Mouse (Mus musculus) mature B cell (primary cell): ENCODE results near the gene Mylpf.
"Not testable (repeated sequence)": the region's sequence is repeated elsewhere in the genome, so short reads cannot be mapped to it uniquely, and the experiment has no call there.

Experiments
- in situ Hi-C: fragments of 300-500 bp; cut with MboI; formaldehyde crosslinking; loops from 2 replicates; pipeline ENCODE4 v1.14.3; 2019

Mylpf gene

DNA sequence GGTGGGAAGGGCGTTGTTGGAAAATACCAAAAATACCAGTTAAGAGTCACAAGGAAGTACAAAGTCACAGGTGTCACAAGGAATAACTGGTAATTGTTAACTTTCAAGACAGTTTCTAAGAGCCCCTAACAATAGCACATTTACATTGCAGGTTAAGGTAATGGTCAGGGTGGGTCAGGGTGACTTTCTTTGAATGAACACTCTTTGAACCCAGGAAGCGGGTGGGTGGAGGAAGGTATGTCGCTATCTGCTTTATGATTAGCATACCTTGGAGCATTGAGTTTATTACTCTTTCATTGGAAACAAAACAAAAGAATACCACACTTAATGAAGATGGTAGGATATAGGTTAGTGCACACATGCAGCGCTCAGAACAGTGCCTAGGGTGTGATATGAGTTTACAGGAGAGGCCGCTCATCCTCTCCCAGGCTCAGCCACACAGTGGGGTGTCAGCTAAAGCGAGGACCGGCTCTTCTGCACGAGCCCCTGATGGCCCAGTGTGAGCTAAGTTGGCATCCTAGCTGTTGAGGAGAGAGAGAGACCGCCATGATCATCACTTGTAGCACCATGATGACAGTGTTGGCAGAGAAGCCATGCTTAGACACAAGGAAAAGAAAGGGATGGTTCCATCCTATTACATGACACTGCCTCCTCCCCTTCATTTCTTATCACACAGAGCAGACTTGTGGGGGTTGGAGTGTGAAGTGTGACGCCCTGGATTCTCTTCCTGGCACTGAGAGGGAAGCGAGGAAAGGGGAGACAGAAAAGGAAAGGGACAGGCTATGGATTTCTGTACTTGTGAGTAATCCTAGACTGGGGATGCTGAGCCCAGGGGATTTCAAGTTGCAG lies 16.7 kb downstream of the Mylpf start:
- in situ Hi-C loops = no loop called here

DNA sequence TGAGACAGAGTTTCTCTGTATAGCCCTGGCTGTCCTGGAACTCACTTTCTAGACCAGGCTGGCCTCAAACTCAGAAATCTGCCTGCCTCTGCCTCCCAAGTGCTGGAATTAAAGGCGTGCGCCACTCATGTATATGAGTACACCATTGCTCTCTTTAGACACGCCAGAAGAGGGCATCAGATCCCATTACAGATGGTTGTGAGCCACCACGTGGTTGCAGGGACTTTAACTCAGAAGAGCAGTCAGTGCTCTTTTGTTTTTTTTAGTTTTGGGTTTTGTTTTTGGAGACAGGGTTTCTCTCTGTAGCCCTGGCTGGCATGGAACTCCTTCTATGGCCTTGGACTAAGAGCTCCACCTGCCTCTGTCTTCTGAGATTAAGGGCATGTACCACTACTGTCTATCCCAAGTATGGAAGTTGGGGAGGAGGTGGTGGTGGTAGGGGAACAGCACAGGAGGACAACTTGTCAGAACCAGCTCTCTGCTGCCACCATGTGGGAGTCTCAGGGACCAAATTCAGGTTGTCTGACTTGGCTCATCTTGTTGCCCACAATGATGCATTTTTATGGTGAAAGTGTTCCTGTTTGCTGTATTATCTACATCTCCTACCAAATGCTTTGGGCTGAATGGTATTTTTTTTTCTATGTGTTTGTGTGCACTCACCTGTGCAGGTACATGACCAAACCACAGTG lies 20.1 kb downstream of the Mylpf start:
- in situ Hi-C loops = no loop called here

DNA sequence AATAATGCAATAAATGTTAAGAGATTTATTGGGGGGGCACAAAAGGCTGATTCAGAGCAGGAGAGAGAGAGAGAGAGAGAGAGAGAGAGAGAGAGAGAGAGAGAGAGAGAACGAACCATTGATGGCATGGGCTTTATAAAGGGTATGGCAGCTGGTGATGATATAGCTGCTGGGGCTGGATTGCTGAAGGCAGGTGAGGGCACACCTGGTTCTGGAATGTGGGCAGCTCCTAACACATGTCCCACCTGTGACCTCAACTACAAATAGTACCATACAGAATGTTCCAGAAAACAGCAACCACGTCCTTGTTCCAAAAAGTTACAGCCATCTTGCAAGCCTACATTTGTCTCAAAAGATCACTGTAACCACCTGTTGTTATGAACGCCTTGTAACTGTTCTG lies 22.7 kb downstream of the Mylpf start:
- in situ Hi-C loops = no loop called here

DNA sequence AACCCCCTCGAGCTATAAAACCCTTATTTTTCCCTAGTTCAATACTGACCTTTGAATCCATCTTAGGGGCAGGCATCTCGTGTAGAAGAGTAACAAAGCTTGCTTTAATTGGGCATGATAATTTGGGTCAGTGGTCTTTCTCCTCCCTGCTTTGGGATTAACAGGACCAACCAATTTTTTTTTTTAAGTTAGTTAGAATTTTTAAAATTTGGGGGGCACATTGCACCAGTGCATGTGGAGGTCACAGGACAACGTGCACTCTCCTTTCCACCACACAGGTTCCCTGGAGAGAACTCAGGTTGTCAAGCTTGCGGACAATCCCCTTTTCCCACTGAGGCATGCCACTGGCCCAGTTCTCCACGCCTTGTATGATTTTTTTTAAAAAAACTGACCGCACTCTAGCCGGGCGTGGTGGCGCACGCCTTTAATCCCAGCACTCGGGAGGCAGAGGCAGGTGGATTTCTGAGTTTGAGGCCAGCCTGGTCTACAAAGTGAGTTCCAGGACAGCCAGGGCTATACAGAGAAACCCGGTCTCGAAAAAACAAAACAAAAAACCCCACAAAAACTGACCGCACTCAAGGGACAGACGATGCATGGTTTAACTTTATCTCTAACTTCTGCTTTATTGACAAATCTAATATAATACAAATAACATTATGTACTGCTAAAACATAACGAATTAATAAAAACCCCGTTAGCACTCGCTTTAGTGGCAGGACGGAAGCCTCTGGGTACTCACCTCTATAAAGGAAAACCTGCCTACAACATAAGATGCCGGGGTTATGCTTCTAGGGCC lies 23.3 kb downstream of the Mylpf start:
- in situ Hi-C loops = no loop called here

DNA sequence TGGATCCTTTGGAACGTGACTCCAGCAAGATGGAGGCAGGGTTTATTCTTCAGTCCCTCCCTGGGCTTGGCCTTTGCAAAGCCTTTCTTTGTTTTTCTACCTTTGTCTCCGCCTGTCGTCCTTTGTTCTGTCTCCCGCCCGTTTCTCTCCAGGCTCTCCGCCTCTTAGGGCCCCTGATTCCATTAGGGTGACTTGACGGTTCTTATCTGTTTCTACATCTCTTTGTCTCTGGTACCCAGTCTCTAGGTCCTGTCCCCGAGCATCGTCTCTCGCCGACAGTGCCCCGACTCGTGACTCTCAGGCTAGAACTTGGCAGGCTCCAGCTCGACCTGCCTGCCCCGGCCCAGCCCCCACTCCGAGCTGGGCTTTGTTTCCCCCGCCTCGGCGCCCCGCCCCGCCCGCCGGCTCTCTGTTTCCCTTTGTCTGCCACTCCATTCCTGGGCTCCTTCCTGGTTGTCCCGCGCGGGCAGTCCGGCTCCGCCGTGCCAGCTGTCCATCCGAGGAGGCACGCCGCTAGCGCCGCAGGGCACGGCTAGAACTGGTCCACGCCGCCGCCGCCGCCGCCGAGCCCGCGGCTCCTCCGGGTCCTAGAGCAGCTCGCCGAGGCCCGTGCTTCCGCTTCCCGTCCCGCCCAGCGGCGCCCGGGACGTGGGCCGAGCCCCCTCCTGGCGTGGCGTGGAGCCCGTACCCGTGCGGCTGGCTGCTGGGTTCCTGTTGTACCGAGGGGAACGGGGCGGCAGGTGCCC lies 24.1 kb downstream of the Mylpf start, which contains the start of the genes Zfp553 and Sept1:
Gene Zfp553, plus strand, starts transcription at position 440 of the 746 bp plus-strand sequence.
Gene Sept1, minus strand, starts transcription at position 509 of the 746 bp plus-strand sequence.
- in situ Hi-C loops = no loop called here

DNA sequence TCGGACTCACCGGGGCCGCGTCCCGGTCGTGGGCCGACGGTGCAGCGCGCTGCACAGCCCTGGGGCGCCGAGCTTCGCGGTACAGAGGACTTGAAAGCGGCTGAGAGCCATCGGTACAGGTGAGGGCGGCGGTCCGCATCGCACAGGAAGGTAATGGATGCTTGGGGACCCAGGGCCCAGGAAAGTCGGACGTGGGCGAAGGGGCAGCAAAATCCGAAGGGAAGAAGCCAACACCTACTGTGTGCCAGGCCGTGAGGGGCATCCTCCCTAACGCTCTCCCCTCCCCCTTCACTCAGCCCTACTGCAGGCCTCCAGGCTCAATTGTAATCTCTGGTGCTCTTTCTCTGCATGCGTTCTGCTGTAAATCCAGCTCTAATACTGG lies 24.7 kb downstream of the Mylpf start:
- in situ Hi-C loops = no loop called here

DNA sequence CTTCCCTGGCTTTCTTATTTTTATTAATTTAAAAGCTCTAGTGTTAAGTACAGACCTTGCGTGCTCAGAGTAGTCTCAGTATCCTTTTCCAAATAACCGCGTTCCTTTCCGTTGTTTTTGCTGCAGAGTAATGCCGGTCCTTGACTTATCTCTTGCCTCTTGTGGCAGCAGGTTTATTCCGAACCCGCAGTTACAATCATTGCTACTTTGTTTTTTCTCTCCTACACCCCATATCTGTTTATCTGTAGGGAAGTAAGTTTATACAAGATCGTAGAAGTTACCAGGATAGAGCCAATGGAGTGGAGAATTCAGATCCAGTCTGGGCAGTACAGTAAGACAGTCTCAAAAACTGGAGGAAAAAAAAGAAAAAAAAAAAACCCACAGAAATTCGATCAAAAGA lies 25.1 kb downstream of the Mylpf start:
- in situ Hi-C loops = no loop called here

DNA sequence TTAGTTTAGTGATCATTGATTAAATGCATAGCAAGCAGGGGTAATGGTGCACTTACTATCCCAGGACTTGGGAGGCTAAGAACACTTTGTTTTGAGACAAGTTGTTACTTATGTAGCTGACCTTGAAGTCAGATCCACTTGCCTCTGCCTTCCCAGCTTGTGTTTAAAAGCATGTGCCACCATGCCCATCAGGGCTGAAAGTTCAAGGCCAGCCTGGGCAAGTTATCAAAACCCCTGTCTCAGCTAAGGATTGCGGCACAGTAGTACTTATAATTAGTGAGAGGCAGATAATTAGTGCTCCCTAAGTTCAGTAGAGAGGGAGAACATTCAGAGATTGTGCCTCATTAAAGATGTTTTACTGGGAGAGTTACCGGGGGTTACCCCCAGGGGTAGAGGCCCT lies 26.1 kb downstream of the Mylpf start:
- in situ Hi-C loops = no loop called here

DNA sequence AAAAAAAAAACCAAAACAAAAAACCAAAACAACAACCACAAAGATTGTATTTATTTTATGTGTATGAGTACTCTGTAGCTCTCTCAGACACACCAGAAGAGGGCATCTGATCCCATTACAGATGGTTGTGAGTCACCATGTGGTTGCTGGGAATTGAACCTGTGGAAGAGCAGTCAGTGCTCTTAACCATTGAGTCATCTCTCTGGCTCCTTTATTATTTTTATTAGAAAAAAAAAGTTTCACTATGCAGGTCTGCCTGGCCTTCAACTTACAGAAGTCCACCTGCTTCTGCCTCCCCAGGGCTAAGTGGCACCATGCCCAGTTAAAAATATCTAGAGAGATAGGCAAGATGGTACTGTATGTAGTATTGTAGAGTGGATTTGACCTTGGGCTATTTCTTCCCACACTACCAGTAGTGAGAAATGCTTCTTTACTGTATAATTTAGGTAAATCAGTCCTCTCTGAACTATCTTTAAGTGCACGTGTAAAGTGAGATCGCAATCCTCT lies 34.7 kb downstream of the Mylpf start:
- in situ Hi-C loops = no loop called here

DNA sequence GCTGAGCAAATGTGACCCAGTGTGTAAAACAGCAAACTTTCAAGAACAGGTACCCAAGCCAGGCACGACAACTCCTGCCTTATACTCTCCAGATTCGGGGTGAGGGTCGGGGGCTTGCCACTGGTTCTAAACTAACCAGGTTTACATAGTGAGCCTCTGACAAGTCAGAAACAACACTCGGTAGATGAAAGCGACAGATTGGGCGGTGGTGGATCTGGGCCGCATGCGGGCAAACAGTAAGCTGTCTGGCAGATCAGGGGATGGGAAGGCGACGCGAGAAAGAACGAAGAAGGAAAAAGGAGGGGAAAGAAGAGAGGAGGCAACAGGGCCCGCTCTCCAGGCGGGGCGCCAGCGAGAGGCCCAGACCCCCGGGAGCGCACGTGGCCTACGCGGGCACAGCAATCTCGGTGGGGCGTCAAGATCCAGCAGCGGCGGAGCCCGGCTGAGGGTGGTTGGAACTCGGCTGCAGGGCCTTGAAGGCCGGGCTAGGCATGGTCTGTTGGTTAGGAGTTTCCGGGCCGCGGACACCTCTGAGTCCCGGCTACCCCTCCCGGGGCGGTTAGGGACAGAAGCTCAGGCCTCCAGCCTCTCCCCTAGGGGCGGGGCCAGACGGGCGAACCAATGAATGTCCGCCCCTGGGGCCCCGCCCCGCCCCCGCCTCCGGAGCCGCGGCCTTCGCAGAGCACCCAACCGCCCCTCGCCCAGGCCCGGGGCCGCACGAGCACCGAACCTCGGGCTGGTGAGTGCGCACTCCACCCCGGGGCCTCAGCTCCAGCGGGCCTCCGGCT lies 35.4 kb downstream of the Mylpf start, which contains the start of gene Zfp771:
Gene Zfp771, plus strand, starts transcription at position 405 of the 788 bp plus-strand sequence.
- in situ Hi-C loops = no loop called here

DNA sequence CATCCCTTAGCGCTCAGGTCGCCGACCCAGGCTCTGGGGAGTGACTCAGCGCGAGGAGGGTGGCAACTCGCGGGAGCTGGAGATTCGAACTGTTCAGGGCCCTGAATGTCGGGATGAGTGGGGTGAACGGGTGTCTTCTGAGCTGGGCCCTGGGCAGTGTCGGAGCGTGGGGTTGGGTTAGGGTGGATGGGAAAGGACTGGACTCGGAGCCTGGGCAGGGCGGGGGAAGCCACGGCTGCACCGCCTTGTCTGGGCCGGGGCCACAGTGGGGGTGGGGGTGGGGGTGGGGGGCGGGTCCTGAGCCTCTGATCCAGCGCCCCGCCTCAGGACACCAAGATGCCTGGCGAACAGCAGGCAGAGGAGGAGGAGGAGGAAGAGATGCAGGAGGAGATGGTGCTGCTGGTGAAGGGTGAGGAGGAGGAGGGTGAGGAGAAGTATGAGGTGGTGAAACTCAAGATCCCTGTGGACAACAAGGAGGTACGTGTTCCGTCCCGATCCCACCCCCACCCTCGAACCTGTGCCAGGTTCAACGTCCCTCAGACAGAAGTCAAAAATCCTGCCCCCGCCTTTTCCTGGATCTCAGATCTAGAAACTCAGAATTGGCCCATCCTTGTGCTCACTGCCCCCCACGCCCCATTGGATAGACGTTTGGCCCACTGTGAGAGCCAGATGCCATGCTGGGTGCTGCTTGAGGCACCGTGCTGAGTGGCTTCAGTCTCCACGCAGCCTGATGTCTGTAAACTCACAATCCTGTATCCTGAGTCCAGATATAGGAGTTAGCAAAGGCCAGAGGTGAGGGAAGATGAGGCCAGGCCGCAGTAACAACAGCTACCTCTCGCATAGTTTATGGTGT lies 36.2 kb downstream of the Mylpf start:
- in situ Hi-C loops = no loop called here

DNA sequence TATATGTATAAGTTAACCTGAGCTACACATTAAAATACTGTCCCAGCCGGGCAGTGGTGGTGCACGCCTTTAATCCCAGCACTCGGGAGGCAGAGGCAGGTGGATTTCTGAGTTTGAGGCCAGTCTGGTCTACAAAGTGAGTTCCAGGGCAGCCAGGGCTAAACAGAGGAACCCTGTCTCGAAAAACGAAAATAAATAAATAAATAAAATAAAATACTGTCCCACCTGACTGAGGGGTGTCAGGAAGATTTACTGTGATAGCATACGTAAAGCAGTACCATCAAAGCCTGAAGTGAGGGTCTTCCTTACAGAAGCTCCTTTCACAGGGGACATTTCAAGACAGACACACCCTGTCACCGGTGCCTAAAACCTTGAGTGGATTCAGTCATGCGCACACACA lies 41.8 kb downstream of the Mylpf start:
- in situ Hi-C loops = not testable (repeated sequence)

DNA sequence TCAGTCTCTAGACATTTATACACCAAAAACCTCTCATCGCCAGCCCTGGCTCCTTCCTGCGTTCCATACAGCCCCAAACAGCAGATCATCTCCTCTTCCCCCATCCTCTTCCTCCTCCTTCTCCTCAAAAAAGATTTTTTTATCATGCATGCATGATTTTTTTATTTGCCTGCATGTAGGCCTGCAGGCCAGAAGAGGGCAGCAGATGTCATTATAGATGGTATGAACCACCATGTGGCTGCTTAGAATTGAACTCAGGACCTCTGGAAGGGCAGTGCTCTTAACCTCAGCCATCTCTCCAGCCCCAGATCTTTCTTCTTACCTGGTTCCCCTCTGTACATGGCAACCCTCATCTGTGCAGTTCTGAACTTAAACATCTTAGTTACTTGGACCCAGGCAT lies 43.7 kb downstream of the Mylpf start:
- in situ Hi-C loops = no loop called here

DNA sequence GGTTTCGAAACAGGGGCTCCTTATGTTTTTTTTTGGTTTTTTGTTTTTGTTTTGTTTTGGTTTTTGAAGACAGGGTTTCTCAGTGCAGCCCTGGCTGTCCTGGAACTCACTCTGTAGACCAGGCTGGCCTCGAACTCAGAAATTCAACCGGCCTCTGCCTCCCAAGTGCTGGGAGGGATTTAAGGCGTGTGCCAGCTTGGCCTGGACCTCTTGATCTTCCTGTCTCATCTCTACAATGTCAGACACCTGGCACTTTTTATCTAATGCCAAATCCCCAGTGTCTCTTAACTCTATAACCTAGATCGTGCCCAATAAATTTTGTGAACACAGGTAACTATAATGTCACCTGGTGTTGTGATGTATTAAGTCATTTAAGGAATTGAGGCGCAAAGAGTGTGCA lies 44.7 kb downstream of the Mylpf start:
- in situ Hi-C loops = no loop called here

DNA sequence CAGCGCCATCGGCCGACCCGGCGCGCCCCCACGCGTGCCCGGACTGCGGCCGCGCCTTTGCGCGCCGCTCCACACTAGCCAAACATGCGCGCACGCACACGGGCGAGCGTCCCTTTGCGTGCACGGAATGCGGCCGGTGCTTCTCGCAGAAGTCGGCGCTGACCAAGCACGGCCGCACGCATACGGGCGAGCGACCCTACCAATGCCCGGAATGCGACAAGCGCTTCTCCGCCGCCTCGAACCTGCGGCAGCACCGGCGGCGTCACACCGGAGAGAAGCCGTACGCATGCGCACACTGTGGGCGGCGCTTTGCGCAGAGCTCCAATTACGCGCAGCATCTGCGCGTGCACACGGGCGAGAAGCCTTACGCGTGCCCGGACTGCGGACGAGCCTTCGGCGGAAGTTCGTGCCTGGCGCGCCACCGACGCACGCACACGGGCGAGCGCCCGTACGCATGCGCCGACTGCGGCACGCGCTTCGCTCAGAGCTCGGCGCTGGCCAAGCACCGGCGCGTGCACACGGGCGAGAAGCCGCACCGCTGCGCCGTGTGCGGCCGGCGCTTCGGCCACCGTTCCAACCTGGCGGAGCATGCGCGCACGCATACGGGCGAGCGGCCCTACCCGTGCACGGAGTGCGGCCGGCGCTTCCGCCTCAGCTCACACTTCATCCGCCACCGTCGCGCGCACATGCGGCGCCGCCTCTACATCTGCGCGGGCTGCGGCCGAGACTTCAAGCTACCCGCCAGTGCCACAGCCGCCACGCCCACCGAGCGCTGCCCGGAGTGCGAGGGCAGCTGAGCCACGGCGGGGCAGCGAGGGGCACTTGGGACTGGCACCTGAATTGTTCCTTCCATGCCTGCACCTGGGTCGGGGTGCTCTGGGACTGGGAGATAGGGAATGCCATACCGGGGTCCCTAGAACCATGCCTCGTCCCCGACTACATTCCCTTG lies 45.4 kb downstream of the Mylpf start:
- in situ Hi-C loops = no loop called here

DNA sequence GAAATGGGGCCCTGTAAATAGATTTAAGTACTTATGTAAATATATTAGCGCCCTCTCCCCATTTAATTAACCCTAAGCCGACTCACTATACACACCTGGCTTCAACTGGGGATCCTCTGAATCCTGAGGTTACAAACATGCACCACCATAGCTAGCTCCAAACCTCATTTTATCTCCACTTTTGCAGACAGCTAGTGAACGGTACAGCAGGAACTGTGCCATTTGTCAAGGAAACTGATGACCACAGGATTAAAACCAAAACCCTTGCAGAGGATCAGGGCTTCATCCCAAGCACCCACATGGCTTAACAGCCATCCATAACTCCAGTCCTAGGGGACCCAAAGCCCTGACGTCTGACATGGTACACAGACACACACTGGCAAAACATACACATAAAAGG lies 46.3 kb downstream of the Mylpf start:
- in situ Hi-C loops = no loop called here

DNA sequence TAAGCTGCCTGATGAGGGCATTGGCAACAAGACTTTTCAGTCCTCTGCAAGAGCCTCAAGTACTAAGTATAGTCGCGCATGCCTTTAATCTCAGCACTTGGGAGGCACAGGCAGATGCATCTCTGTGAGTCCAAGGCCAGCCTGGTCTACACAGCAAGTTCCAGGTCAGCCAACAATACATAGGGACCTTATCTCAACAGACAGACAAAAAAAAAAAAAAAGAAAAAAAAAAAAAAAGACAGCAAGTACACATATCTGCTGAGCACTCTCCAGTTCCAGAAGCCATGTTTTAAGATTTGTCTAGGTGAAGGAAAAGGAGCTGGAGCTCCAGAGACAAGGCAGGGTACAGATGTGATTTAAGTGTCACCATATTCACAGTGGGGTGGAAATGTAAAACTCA lies 47.3 kb downstream of the Mylpf start:
- in situ Hi-C loops = no loop called here

DNA sequence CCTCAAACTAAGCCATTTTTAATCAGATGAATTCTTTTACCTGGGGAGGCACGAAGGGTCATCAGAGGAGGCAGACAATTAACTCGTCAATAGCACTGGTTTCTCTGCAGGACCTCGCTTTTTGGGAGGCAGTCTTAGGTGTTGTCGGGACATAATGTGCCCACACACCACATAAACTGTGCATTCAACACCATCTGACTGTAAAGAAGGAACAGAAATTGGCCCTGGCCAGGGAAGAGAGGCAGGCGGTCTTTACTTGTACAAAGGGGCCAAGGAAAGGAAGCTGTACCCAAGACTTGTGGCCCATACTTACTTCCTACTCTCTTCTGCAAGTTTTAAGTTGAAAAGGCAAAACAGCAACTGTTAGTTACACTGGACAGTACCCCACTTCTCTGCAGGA lies 47.8 kb downstream of the Mylpf start:
- in situ Hi-C loops = no loop called here
